Mouse (Mus musculus): ENCODE measurements at regions not wholly inside any gene's neighbourhood (a gene's known extent, or its start where the extent isn't known, plus 50 kb on each side); places are given as distances from the start of the nearest gene placed in this dataset.

- 5% methylated on average over 13 of the region's 13 CpGs for WGBS
- Histone ChIP-seq H3K27me3 (replicated peaks) (no peaks in the 10 kb centered on the region), H3K36me3 (no peaks in the 10 kb centered on the region), H3K4me3 (replicated peaks) (no peak overlapping the region), H3K9ac (replicated peaks) (no peak overlapping the region), H3K27ac (replicated peaks) (no peak overlapping the region), H3K9me3 (replicated peaks) (no peaks in the 10 kb centered on the region), H3K4me2 (peak overlapping the region; percentile 36), H3K4me1 (no peaks in the 10 kb centered on the region)
- ATAC-seq (ENCODE audit: low FRiP score): peak; percentile 70; the same call in 1 of the 2 replicates
Measured at GRCm38 (mm10) chr6:139391307-139391706, 110.5 kb downstream of the Rergl start.

- ATAC-seq (ENCODE audit: low FRiP score): no peak
- 89% methylated on average over 2 of the region's 2 CpGs for WGBS
Measured at GRCm38 (mm10) chr6:139350939-139351338, 150.8 kb downstream of the Rergl start.

GRCm38 (mm10) chr6:139325226-139325625, 176.6 kb downstream of the Rergl start:
- Histone ChIP-seq H3K27me3 (replicated peaks) (no peaks in the 10 kb centered on the region), H3K9me3 (replicated peaks) (no peaks in the 10 kb centered on the region), H3K4me2 (no peak overlapping the region), H3K4me3 (replicated peaks) (no peak overlapping the region), H3K9ac (replicated peaks) (no peak overlapping the region), H3K27ac (replicated peaks) (no peak overlapping the region), H3K36me3 (no peaks in the 10 kb centered on the region), H3K4me1 (no peaks in the 10 kb centered on the region)
- WGBS: 92% methylated on average over 7 of the region's 7 CpGs
- ATAC-seq (ENCODE audit: low FRiP score): no peak

More at GRCm38 (mm10) chr6:139350939-139351338, 150.8 kb downstream of the Rergl start:
- no peak overlapping the region for H3K4me2 ChIP-seq
- H3K4me1 ChIP-seq: no peaks in the 10 kb centered on the region
- H3K27me3 ChIP-seq (replicated peaks): no peaks in the 10 kb centered on the region
- no peaks in the 10 kb centered on the region for H3K9me3 ChIP-seq (replicated peaks)
- no peak overlapping the region for H3K4me3 ChIP-seq (replicated peaks)
- no peaks in the 10 kb centered on the region for H3K36me3 ChIP-seq
- H3K9ac ChIP-seq (replicated peaks): no peak overlapping the region
- no peak overlapping the region for H3K27ac ChIP-seq (replicated peaks)

GRCm38 (mm10) chr6:139307651-139308050, 194.1 kb downstream of the Rergl start:
- H3K27ac ChIP-seq (replicated peaks): no peak overlapping the region
- no peaks in the 10 kb centered on the region for H3K27me3 ChIP-seq (replicated peaks)
- no peak overlapping the region for H3K9ac ChIP-seq (replicated peaks)
- no peaks in the 10 kb centered on the region for H3K9me3 ChIP-seq (replicated peaks)
- ATAC-seq (ENCODE audit: low FRiP score): no peak
- H3K4me2 ChIP-seq: no peak overlapping the region
- no peaks in the 10 kb centered on the region for H3K36me3 ChIP-seq
- H3K4me1 ChIP-seq: peaks cover 3% of the 10 kb centered on the region; the same call in 1 of the 2 replicates
- H3K4me3 ChIP-seq (replicated peaks): no peak overlapping the region
- 44% methylated on average over 5 of the region's 5 CpGs for WGBS

- Histone ChIP-seq H3K4me1 (no peaks in the 10 kb centered on the region), H3K36me3 (no peaks in the 10 kb centered on the region), H3K4me3 (replicated peaks) (no peak overlapping the region), H3K27me3 (replicated peaks) (no peaks in the 10 kb centered on the region), H3K4me2 (no peak overlapping the region), H3K9ac (replicated peaks) (no peak overlapping the region), H3K9me3 (replicated peaks) (no peaks in the 10 kb centered on the region), H3K27ac (replicated peaks) (no peak overlapping the region)
- no peak for ATAC-seq (ENCODE audit: low FRiP score)
- 76% methylated on average over 2 of the region's 2 CpGs for WGBS
Measured at GRCm38 (mm10) chr6:139304306-139304705, 197.5 kb downstream of the Rergl start.

- ATAC-seq (ENCODE audit: low FRiP score): no peak
- 58% methylated on average over 2 of the region's 2 CpGs for WGBS
- Histone ChIP-seq H3K36me3 (no peaks in the 10 kb centered on the region), H3K4me2 (no peak overlapping the region), H3K9me3 (replicated peaks) (no peaks in the 10 kb centered on the region), H3K9ac (replicated peaks) (no peak overlapping the region), H3K4me3 (replicated peaks) (no peak overlapping the region), H3K27ac (replicated peaks) (no peak overlapping the region), H3K4me1 (no peaks in the 10 kb centered on the region), H3K27me3 (replicated peaks) (no peaks in the 10 kb centered on the region)
Measured at GRCm38 (mm10) chr6:139295701-139296100, 206.1 kb downstream of the Rergl start.

- Histone ChIP-seq H3K36me3 (no peaks in the 10 kb centered on the region), H3K27ac (replicated peaks) (no peak overlapping the region), H3K9ac (replicated peaks) (no peak overlapping the region), H3K4me2 (no peak overlapping the region), H3K4me3 (replicated peaks) (no peak overlapping the region), H3K27me3 (replicated peaks) (no peaks in the 10 kb centered on the region), H3K9me3 (replicated peaks) (no peaks in the 10 kb centered on the region), H3K4me1 (no peaks in the 10 kb centered on the region)
- ATAC-seq (ENCODE audit: low FRiP score): no peak
- 62% methylated on average over 4 of the region's 4 CpGs for WGBS
Measured at GRCm38 (mm10) chr6:139279093-139279492, 222.7 kb downstream of the Rergl start.

GRCm38 (mm10) chr6:139275512-139275911, 226.3 kb downstream of the Rergl start:
- Histone ChIP-seq H3K27ac (replicated peaks) (no peak overlapping the region), H3K36me3 (no peaks in the 10 kb centered on the region), H3K9me3 (replicated peaks) (no peaks in the 10 kb centered on the region), H3K9ac (replicated peaks) (no peak overlapping the region), H3K4me2 (no peak overlapping the region), H3K27me3 (replicated peaks) (no peaks in the 10 kb centered on the region), H3K4me3 (replicated peaks) (no peak overlapping the region), H3K4me1 (no peaks in the 10 kb centered on the region)
- 69% methylated on average over 3 of the region's 3 CpGs for WGBS
- no peak for ATAC-seq (ENCODE audit: low FRiP score)

GRCm38 (mm10) chr6:139253704-139254103, 248.1 kb downstream of the Rergl start:
- 95% methylated on average over 4 of the region's 4 CpGs for WGBS
- no peak for ATAC-seq (ENCODE audit: low FRiP score)
- Histone ChIP-seq H3K27ac (replicated peaks) (no peak overlapping the region), H3K9ac (replicated peaks) (no peak overlapping the region), H3K9me3 (replicated peaks) (no peaks in the 10 kb centered on the region), H3K27me3 (replicated peaks) (no peaks in the 10 kb centered on the region), H3K36me3 (no peaks in the 10 kb centered on the region), H3K4me1 (no peaks in the 10 kb centered on the region), H3K4me2 (no peak overlapping the region), H3K4me3 (replicated peaks) (no peak overlapping the region)

GRCm38 (mm10) chr6:139248920-139249547, 252.7 kb downstream of the Rergl start:
- no peaks in the 10 kb centered on the region for H3K9me3 ChIP-seq (replicated peaks)
- ATAC-seq (ENCODE audit: low FRiP score): peak; percentile 74; the same call in 1 of the 2 replicates
- no peak overlapping the region for H3K4me3 ChIP-seq (replicated peaks)
- H3K4me2 ChIP-seq: no peak overlapping the region
- 35% methylated on average over 11 of the region's 11 CpGs for WGBS
- no peaks in the 10 kb centered on the region for H3K36me3 ChIP-seq
- no peaks in the 10 kb centered on the region for H3K27me3 ChIP-seq (replicated peaks)
- no peaks in the 10 kb centered on the region for H3K4me1 ChIP-seq
- H3K27ac ChIP-seq (replicated peaks): no peak overlapping the region
- no peak overlapping the region for H3K9ac ChIP-seq (replicated peaks)

- Histone ChIP-seq H3K36me3 (no peaks in the 10 kb centered on the region), H3K9me3 (replicated peaks) (no peaks in the 10 kb centered on the region), H3K9ac (replicated peaks) (no peak overlapping the region), H3K4me3 (replicated peaks) (no peak overlapping the region), H3K27me3 (replicated peaks) (no peaks in the 10 kb centered on the region), H3K4me2 (no peak overlapping the region), H3K27ac (replicated peaks) (no peak overlapping the region), H3K4me1 (no peaks in the 10 kb centered on the region)
- ATAC-seq (ENCODE audit: low FRiP score): no peak
- 91% methylated on average over 1 of the region's 1 CpGs for WGBS
Measured at GRCm38 (mm10) chr6:139226127-139226526, 275.6 kb downstream of the Rergl start.

GRCm38 (mm10) chr6:139214488-139214887, 287.3 kb downstream of the Rergl start:
- ATAC-seq (ENCODE audit: low FRiP score): no peak
- Histone ChIP-seq H3K9me3 (replicated peaks) (no peaks in the 10 kb centered on the region), H3K36me3 (no peaks in the 10 kb centered on the region), H3K27me3 (replicated peaks) (no peaks in the 10 kb centered on the region), H3K4me1 (no peaks in the 10 kb centered on the region), H3K4me3 (replicated peaks) (no peak overlapping the region), H3K27ac (replicated peaks) (no peak overlapping the region), H3K9ac (replicated peaks) (no peak overlapping the region), H3K4me2 (no peak overlapping the region)
- WGBS: 43% methylated on average over 3 of the region's 3 CpGs
